In the genomic region with DNA sequence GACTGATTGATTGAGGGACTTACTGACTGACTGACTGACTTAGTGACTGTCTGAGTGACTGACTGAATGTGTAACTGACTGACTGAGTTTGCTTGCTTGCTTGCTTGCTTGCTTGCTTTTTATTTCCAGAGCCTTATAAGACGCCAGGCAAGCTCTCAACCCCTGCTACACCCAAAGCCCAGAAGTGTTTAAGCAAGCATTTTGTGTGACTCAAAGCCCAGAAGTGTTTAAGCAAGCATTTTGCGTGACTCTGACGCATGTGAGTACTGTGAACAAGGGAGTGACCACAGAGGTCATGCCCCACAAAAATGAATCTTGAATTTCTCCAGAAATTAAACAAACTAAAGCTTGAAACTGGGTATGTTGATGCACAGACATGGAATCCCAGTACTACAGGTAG, we compare ENCODE assay signal across 8 mouse cellular contexts. TPM values are rescaled to one million over a fixed set of nuclear protein-coding genes. Genes with fewer than 3 reads are reported as not detected.
DNase-seq lines count a peak whose midpoint lies in the region; ATAC-seq and TF ChIP-seq lines count a peak whose summit lies in the region.

No protein-coding gene starts in this region.

- TF ChIP-seq CTCF in liver, postnatal 0 days (IDR thresholded peaks at IDR 0.05; ENCODE audit: low read depth) = no peak

- H3K4me1 ChIP-seq in kidney, embryonic 16.5 days (ENCODE audit: insufficient read depth, low read length) = peaks cover 25% of the 10 kb centered on the region
- peaks cover 5% of the 10 kb centered on the region for H3K4me1 ChIP-seq in forebrain, embryonic 16.5 days (replicated peaks; ENCODE audit: control insufficient read depth, insufficient read depth, low read length)
- peaks cover 17% of the 10 kb centered on the region for H3K4me1 ChIP-seq in liver, postnatal 0 days (ENCODE audit: insufficient read depth)
- H3K4me1 ChIP-seq in stomach, embryonic 14.5 days (ENCODE audit: control insufficient read depth, insufficient read depth, low read length) = 0 out of 2 replicates have a peak, but pooled peaks cover 6% of the 10 kb centered on the region

- H3K4me2 ChIP-seq in kidney, embryonic 16.5 days (replicated peaks; ENCODE audit: low read depth, low read length) = peak overlapping the region; percentile 64
- peak overlapping the region; percentile 61; the same call in 1 of the 2 replicates for H3K4me2 ChIP-seq in forebrain, embryonic 16.5 days (ENCODE audit: low read length)
- H3K4me2 ChIP-seq in liver, postnatal 0 days (ENCODE audit: low read depth, low read length) = 0 out of 2 replicates have a peak overlapping the region, but pooled peaks have one; percentile 81
- H3K4me2 ChIP-seq in stomach, embryonic 14.5 days (replicated peaks; ENCODE audit: low read depth, low read length) = peak overlapping the region; percentile 82

- no peak overlapping the region for H3K27ac ChIP-seq in kidney, embryonic 16.5 days (ENCODE audit: low read length)
- H3K27ac ChIP-seq in forebrain, embryonic 16.5 days (ENCODE audit: low read length) = no peak overlapping the region
- no peak overlapping the region for H3K27ac ChIP-seq in liver, postnatal 0 days (ENCODE audit: low read depth)
- H3K27ac ChIP-seq in stomach, embryonic 14.5 days (ENCODE audit: low read length) = no peak overlapping the region

- H3K27me3 ChIP-seq in kidney, embryonic 16.5 days (ENCODE audit: insufficient read depth, low read length) = no peaks in the 10 kb centered on the region
- H3K27me3 ChIP-seq in forebrain, embryonic 16.5 days (replicated peaks; ENCODE audit: control insufficient read depth, insufficient read depth, low read length) = no peaks in the 10 kb centered on the region
- no peaks in the 10 kb centered on the region for H3K27me3 ChIP-seq in liver, postnatal 0 days (ENCODE audit: insufficient read depth, low read length)
- H3K27me3 ChIP-seq in stomach, embryonic 14.5 days (ENCODE audit: control insufficient read depth, insufficient read depth, low read length) = no peaks in the 10 kb centered on the region

- no peak for DNase-seq in kidney, adult 9 months
- no peak for DNase-seq in liver, postnatal 0 days
- no peak for DNase-seq in spleen, postnatal 4 days (ENCODE audit: low spot score in 2 of 2)
- DNase-seq in thymus, postnatal 10 days (ENCODE audit: low spot score in 2 of 2) = no peak
- DNase-seq in right cerebral cortex, postnatal 14 days = no peak

- no peaks in the 10 kb centered on the region for H3K9me3 ChIP-seq in kidney, embryonic 16.5 days (ENCODE audit: low read length)
- H3K9me3 ChIP-seq in forebrain, embryonic 16.5 days (ENCODE audit: control insufficient read depth, low read length) = no peaks in the 10 kb centered on the region
- no peaks in the 10 kb centered on the region for H3K9me3 ChIP-seq in liver, postnatal 0 days (ENCODE audit: low read length)
- H3K9me3 ChIP-seq in stomach, embryonic 14.5 days (ENCODE audit: control insufficient read depth, low read depth, low read length) = no peaks in the 10 kb centered on the region

- peak overlapping the region; percentile 52; the same call in 1 of the 2 replicates for H3K4me3 ChIP-seq in kidney, embryonic 16.5 days (ENCODE audit: low read length)
- H3K4me3 ChIP-seq in forebrain, embryonic 16.5 days (replicated peaks; ENCODE audit: low read length) = no peak overlapping the region
- 0 out of 2 replicates have a peak overlapping the region, but pooled peaks have one; percentile 57 for H3K4me3 ChIP-seq in liver, postnatal 0 days (ENCODE audit: low read depth, low read length)
- H3K4me3 ChIP-seq in stomach, embryonic 14.5 days (ENCODE audit: low read depth, low read length) = peak overlapping the region; percentile 51; the same call in 1 of the 2 replicates

- no peak for TF ChIP-seq EP300 in liver, postnatal 0 days (IDR thresholded peaks at IDR 0.05; ENCODE audit: low read depth)

- ATAC-seq in kidney, embryonic 16.5 days (ENCODE audit: low FRiP score, low TSS enrichment) = 0 out of 2 replicates have a peak, but pooled peaks have one; percentile 1
- ATAC-seq in forebrain, embryonic 16.5 days = peak; percentile 10; the same call in 1 of the 2 replicates
- ATAC-seq in liver, postnatal 0 days = peak; percentile 28; the same call in 1 of the 2 replicates
- no peak for ATAC-seq in stomach, embryonic 14.5 days (ENCODE audit: insufficient number of reproducible peaks, insufficient read depth, low FRiP score, low read depth)

- WGBS in kidney, embryonic 16.5 days = 49% methylated on average over 3 of the region's 3 CpGs
- WGBS in forebrain, embryonic 16.5 days = 72% methylated on average over 3 of the region's 3 CpGs
- 50% methylated on average over 3 of the region's 3 CpGs for WGBS in liver, postnatal 0 days (ENCODE audit: insufficient replicate concordance)
- WGBS in stomach, embryonic 14.5 days = 32% methylated on average over 3 of the region's 3 CpGs

- peaks cover 8% of the 10 kb centered on the region for H3K36me3 ChIP-seq in kidney, embryonic 16.5 days (ENCODE audit: insufficient read depth, low read length)
- H3K36me3 ChIP-seq in forebrain, embryonic 16.5 days (ENCODE audit: control insufficient read depth, insufficient read depth) = no peaks in the 10 kb centered on the region
- H3K36me3 ChIP-seq in liver, postnatal 0 days (replicated peaks; ENCODE audit: insufficient read depth, low read length) = peaks cover 2% of the 10 kb centered on the region; the same call in 1 of the 2 replicates
- H3K36me3 ChIP-seq in stomach, embryonic 14.5 days (ENCODE audit: control insufficient read depth, insufficient read depth, low read length) = peaks cover 8% of the 10 kb centered on the region; the same call in 1 of the 2 replicates

- no peak overlapping the region for H3K9ac ChIP-seq in kidney, embryonic 16.5 days (replicated peaks; ENCODE audit: low read length)
- no peak overlapping the region for H3K9ac ChIP-seq in forebrain, embryonic 16.5 days (replicated peaks; ENCODE audit: low read depth, low read length)
- H3K9ac ChIP-seq in liver, postnatal 0 days (replicated peaks) = no peak overlapping the region
- H3K9ac ChIP-seq in stomach, embryonic 14.5 days (replicated peaks; ENCODE audit: low read depth, low read length) = no peak overlapping the region

RNA-seq across cellular contexts. Expression of a gene that starts 0.5 kb away (rescaled TPM):
- polyA plus RNA-seq in kidney, embryonic 16.5 days (2015; fragmentation: Nextera tagmentation; extraction: Ambion mirVana) = 11.4 and 12.2 TPM in 2 replicates
- 2.5 and 3.9 TPM in 2 replicates for polyA plus RNA-seq in forebrain, embryonic 16.5 days (2015; fragmentation: Nextera tagmentation; extraction: Ambion mirVana)
- polyA plus RNA-seq in liver, postnatal 0 days (2015; fragmentation: Nextera tagmentation; extraction: Ambion mirVana) = 2.2 and 2.3 TPM in 2 replicates
- polyA plus RNA-seq in stomach, embryonic 14.5 days (2014; fragmentation: Nextera tagmentation; extraction: Ambion mirVana) = 4.4 and 5.3 TPM in 2 replicates

RNA-seq across cellular contexts. Expression of a gene that starts 16.3 kb away (rescaled TPM):
- 3.5 and 3.8 TPM in 2 replicates for polyA plus RNA-seq in kidney, embryonic 16.5 days (2015; fragmentation: Nextera tagmentation; extraction: Ambion mirVana)
- polyA plus RNA-seq in forebrain, embryonic 16.5 days (2015; fragmentation: Nextera tagmentation; extraction: Ambion mirVana) = 2.9 and 3.3 TPM in 2 replicates
- polyA plus RNA-seq in liver, postnatal 0 days (2015; fragmentation: Nextera tagmentation; extraction: Ambion mirVana) = 0.16 and 0.24 TPM in 2 replicates
- 2.9 and 3.7 TPM in 2 replicates for polyA plus RNA-seq in stomach, embryonic 14.5 days (2014; fragmentation: Nextera tagmentation; extraction: Ambion mirVana)

RNA-seq across cellular contexts. Expression of a gene that starts 30.3 kb away (rescaled TPM):
- not detected in 2 replicates for polyA plus RNA-seq in kidney, embryonic 16.5 days (2015; fragmentation: Nextera tagmentation; extraction: Ambion mirVana)
- polyA plus RNA-seq in forebrain, embryonic 16.5 days (2015; fragmentation: Nextera tagmentation; extraction: Ambion mirVana) = not detected in 2 replicates
- not detected in 2 replicates for polyA plus RNA-seq in liver, postnatal 0 days (2015; fragmentation: Nextera tagmentation; extraction: Ambion mirVana)
- not detected in 2 replicates for polyA plus RNA-seq in stomach, embryonic 14.5 days (2014; fragmentation: Nextera tagmentation; extraction: Ambion mirVana)
